Mouse (Mus musculus) midbrain, embryonic 16.5 days (tissue): ENCODE measurements at regions not wholly inside any gene's neighbourhood (a gene's known extent, or its start where the extent isn't known, plus 50 kb on each side); places are given as distances from the start of the nearest gene placed in this dataset.

Experiments used
- ATAC-seq: fragments of 200-750 bp; cut with Nextera tagmentation; 2 replicates; pipeline ENCODE4 v1.8.0; 2017; ENCODE audit warnings: moderate TSS enrichment
- H3K27ac ChIP-seq: fragments of 300-500 bp; sonication (generic); 2 replicates; pipeline ENCODE4 v1.5.1; 2014; ENCODE audit warnings: mild to moderate bottlenecking, low read length, mixed read lengths
- H3K27me3 ChIP-seq: fragments of 300-500 bp; sonication (generic); 2 replicates; pipeline ENCODE4 v1.6.1; 2014; ENCODE audit warnings: low read depth, low read length, mixed read lengths; ENCODE audit not compliant: control insufficient read depth, insufficient read depth
- H3K36me3 ChIP-seq: fragments of 300-500 bp; sonication (generic); 2 replicates; pipeline ENCODE4 v1.6.1; 2014; ENCODE audit warnings: mild to moderate bottlenecking, low read length, moderate library complexity, mixed read lengths; ENCODE audit not compliant: control insufficient read depth, insufficient read depth
- H3K4me1 ChIP-seq: fragments of 300-500 bp; sonication (generic); 2 replicates; pipeline ENCODE4 v1.6.1; 2014; ENCODE audit warnings: mild to moderate bottlenecking, low read length, mixed read lengths; ENCODE audit not compliant: control insufficient read depth, insufficient read depth
- H3K4me2 ChIP-seq: fragments of 300-500 bp; sonication (generic); 2 replicates; pipeline ENCODE4 v1.6.1; 2014; ENCODE audit warnings: mild to moderate bottlenecking, low read length, mixed read lengths
- H3K4me3 ChIP-seq: fragments of 300-500 bp; sonication (generic); 2 replicates; pipeline ENCODE4 v1.5.1; 2014; ENCODE audit warnings: low read depth, mild to moderate bottlenecking, low read length, moderate library complexity, mixed read lengths
- H3K9ac ChIP-seq: fragments of 300-500 bp; sonication (generic); 2 replicates; pipeline ENCODE4 v1.6.1; 2014; ENCODE audit warnings: low read depth, low read length, mixed read lengths
- H3K9me3 ChIP-seq: fragments of 300-500 bp; sonication (generic); replicated peaks from 2 replicates; pipeline ENCODE4 v1.6.1; 2014; ENCODE audit warnings: mild to moderate bottlenecking, low read length, mixed read lengths; ENCODE audit not compliant: control insufficient read depth, poor library complexity, severe bottlenecking
- WGBS: fragments of 180-500 bp; shearing (Covaris S2); extraction: QIAGEN DNeasy Blood & Tissue Kit; methylation state at CpG from one replicate; pipeline ENCODE4 v1.1.7; 2014; 5-methylcytosine and 5-hydroxymethylcytosine counted together

GRCm38 (mm10) chr3:117132897-117133296, 164.1 kb upstream of the Palmd start:
- Histone ChIP-seq H3K4me1 (no peaks in the 10 kb centered on the region), H3K9me3 (no peaks in the 10 kb centered on the region), H3K9ac (no peak overlapping the region), H3K27ac (no peak overlapping the region), H3K4me2 (no peak overlapping the region), H3K36me3 (no peaks in the 10 kb centered on the region), H3K4me3 (no peak overlapping the region), H3K27me3 (no peaks in the 10 kb centered on the region)
- no peak for ATAC-seq
- WGBS = 90% methylated on average over 4 of the region's 4 CpGs

- Histone ChIP-seq H3K4me3 (no peak overlapping the region), H3K27me3 (no peaks in the 10 kb centered on the region), H3K36me3 (no peaks in the 10 kb centered on the region), H3K4me2 (no peak overlapping the region), H3K9ac (no peak overlapping the region), H3K9me3 (no peaks in the 10 kb centered on the region; the same call in 1 of the 2 replicates), H3K27ac (no peak overlapping the region), H3K4me1 (no peaks in the 10 kb centered on the region)
- 90% methylated on average over 3 of the region's 3 CpGs for WGBS
- ATAC-seq = no peak
Measured at GRCm38 (mm10) chr3:117122211-117122610, 153.4 kb upstream of the Palmd start.

- peak; percentile 75 for ATAC-seq
- H3K4me3 ChIP-seq = no peak overlapping the region
- H3K27me3 ChIP-seq = no peaks in the 10 kb centered on the region
- H3K36me3 ChIP-seq = no peaks in the 10 kb centered on the region
- no peaks in the 10 kb centered on the region; the same call in 1 of the 2 replicates for H3K9me3 ChIP-seq
- no peaks in the 10 kb centered on the region for H3K4me1 ChIP-seq
- no peak overlapping the region for H3K4me2 ChIP-seq
- H3K9ac ChIP-seq = no peak overlapping the region
- H3K27ac ChIP-seq = no peak overlapping the region
- 60% methylated on average over 13 of the region's 13 CpGs for WGBS
Measured at GRCm38 (mm10) chr3:117120086-117121055, 151.6 kb upstream of the Palmd start.

- no peak for ATAC-seq
- no peaks in the 10 kb centered on the region for H3K27me3 ChIP-seq
- WGBS = 77% methylated on average over 5 of the region's 5 CpGs
Measured at GRCm38 (mm10) chr3:117119576-117119975, 150.8 kb upstream of the Palmd start.

GRCm38 (mm10) chr3:117117838-117118237, 149.1 kb upstream of the Palmd start:
- ATAC-seq = no peak
- no peak overlapping the region for H3K27ac ChIP-seq
- H3K9ac ChIP-seq = no peak overlapping the region
- H3K4me2 ChIP-seq = no peak overlapping the region
- no peaks in the 10 kb centered on the region for H3K4me1 ChIP-seq
- no peak overlapping the region for H3K4me3 ChIP-seq
- no peaks in the 10 kb centered on the region for H3K27me3 ChIP-seq
- no peaks in the 10 kb centered on the region for H3K36me3 ChIP-seq
- H3K9me3 ChIP-seq = no peaks in the 10 kb centered on the region; the same call in 1 of the 2 replicates
- 46% methylated on average over 1 of the region's 1 CpGs for WGBS

More at GRCm38 (mm10) chr3:117119576-117119975, 150.8 kb upstream of the Palmd start:
- no peak overlapping the region for H3K4me2 ChIP-seq
- no peak overlapping the region for H3K4me3 ChIP-seq
- H3K9me3 ChIP-seq = no peaks in the 10 kb centered on the region; the same call in 1 of the 2 replicates
- no peak overlapping the region for H3K9ac ChIP-seq
- no peaks in the 10 kb centered on the region for H3K36me3 ChIP-seq
- H3K27ac ChIP-seq = no peak overlapping the region
- H3K4me1 ChIP-seq = no peaks in the 10 kb centered on the region

- ATAC-seq = no peak
- 86% methylated on average over 2 of the region's 2 CpGs for WGBS
- Histone ChIP-seq H3K36me3 (no peaks in the 10 kb centered on the region), H3K27me3 (no peaks in the 10 kb centered on the region), H3K4me3 (no peak overlapping the region), H3K4me1 (no peaks in the 10 kb centered on the region), H3K9ac (no peak overlapping the region), H3K4me2 (no peak overlapping the region), H3K27ac (no peak overlapping the region), H3K9me3 (no peaks in the 10 kb centered on the region; the same call in 1 of the 2 replicates)
Measured at GRCm38 (mm10) chr3:117116210-117116609, 147.4 kb upstream of the Palmd start.

- Histone ChIP-seq H3K27me3 (no peaks in the 10 kb centered on the region), H3K9ac (no peak overlapping the region)
- 90% methylated on average over 3 of the region's 3 CpGs for WGBS
Measured at GRCm38 (mm10) chr3:117112766-117113165, 144.0 kb upstream of the Palmd start.

GRCm38 (mm10) chr3:117112304-117112703, 143.5 kb upstream of the Palmd start:
- H3K9me3 ChIP-seq = no peaks in the 10 kb centered on the region
- H3K27ac ChIP-seq = no peak overlapping the region
- H3K4me1 ChIP-seq = peaks cover 10% of the 10 kb centered on the region; the same call in 1 of the 2 replicates
- no peak for ATAC-seq
- 96% methylated on average over 4 of the region's 4 CpGs for WGBS
- no peak overlapping the region for H3K4me3 ChIP-seq
- H3K27me3 ChIP-seq = no peaks in the 10 kb centered on the region
- H3K9ac ChIP-seq = no peak overlapping the region
- no peak overlapping the region for H3K4me2 ChIP-seq
- no peaks in the 10 kb centered on the region for H3K36me3 ChIP-seq

More at GRCm38 (mm10) chr3:117112766-117113165, 144.0 kb upstream of the Palmd start:
- Histone ChIP-seq H3K4me2 (no peak overlapping the region), H3K27ac (no peak overlapping the region), H3K4me3 (no peak overlapping the region), H3K4me1 (peaks cover 7% of the 10 kb centered on the region; the same call in 1 of the 2 replicates), H3K9me3 (no peaks in the 10 kb centered on the region), H3K36me3 (no peaks in the 10 kb centered on the region)
- no peak for ATAC-seq
